Mouse (Mus musculus): Measurements from ENCODE around the gene Gm2001. TPM values are rescaled to one million over a fixed set of nuclear protein-coding genes. Genes with fewer than 3 reads are reported as not detected.

Gm2001 gene
- not detected for polyA plus RNA-seq (2015; fragmentation: Illumina TruSeq; extraction: RNeasy Lipid Tissue Mini Kit (QIAGEN cat#74804); ENCODE audit: low read depth, low replicate concordance)

GRCm38 (mm10) chr12:87842239-87842638 lies at the start of gene Gm2001:
Gene Gm2001 (minus strand): TSS chr12:87842339.

GRCm38 (mm10) chr12:87873772-87874171 lies 31.6 kb upstream of the Gm2001 start, which contains the start of gene Gm2016:
Gene Gm2016 (plus strand): TSS chr12:87874072.

GRCm38 (mm10) chr12:87816277-87816676 lies 25.9 kb downstream of the Gm2001 start, which contains the start of gene BB287469:
Gene BB287469 (plus strand): TSS chr12:87816577.

GRCm38 (mm10) chr12:87795212-87795611 lies 46.9 kb downstream of the Gm2001 start, which contains the start of gene Gm21936:
Gene Gm21936 (plus strand): TSS chr12:87795512.

Other genes starting within 250 kb of the Gm2001 start
- not detected for gene Oog1, start 239.7 kb downstream of the Gm2001 start, polyA plus RNA-seq (2015; fragmentation: Illumina TruSeq; extraction: RNeasy Lipid Tissue Mini Kit (QIAGEN cat#74804); ENCODE audit: low read depth, low replicate concordance)
- not detected for gene Gm4027, start 223.5 kb downstream of the Gm2001 start, polyA plus RNA-seq (2015; fragmentation: Illumina TruSeq; extraction: RNeasy Lipid Tissue Mini Kit (QIAGEN cat#74804); ENCODE audit: low read depth, low replicate concordance)
- not detected for gene Gm16381, start 197.7 kb downstream of the Gm2001 start, polyA plus RNA-seq (2015; fragmentation: Illumina TruSeq; extraction: RNeasy Lipid Tissue Mini Kit (QIAGEN cat#74804); ENCODE audit: low read depth, low replicate concordance)
- not detected for gene Gm21319, start 66.6 kb downstream of the Gm2001 start, polyA plus RNA-seq (2015; fragmentation: Illumina TruSeq; extraction: RNeasy Lipid Tissue Mini Kit (QIAGEN cat#74804); ENCODE audit: low read depth, low replicate concordance)
- not detected for gene Gm21936, start 46.8 kb downstream of the Gm2001 start, polyA plus RNA-seq (2015; fragmentation: Illumina TruSeq; extraction: RNeasy Lipid Tissue Mini Kit (QIAGEN cat#74804); ENCODE audit: low read depth, low replicate concordance)
- gene BB287469, start 25.8 kb downstream of the Gm2001 start, polyA plus RNA-seq (2015; fragmentation: Illumina TruSeq; extraction: RNeasy Lipid Tissue Mini Kit (QIAGEN cat#74804); ENCODE audit: low read depth, low replicate concordance) = not detected
- gene Gm2016, start 31.7 kb upstream of the Gm2001 start, polyA plus RNA-seq (2015; fragmentation: Illumina TruSeq; extraction: RNeasy Lipid Tissue Mini Kit (QIAGEN cat#74804); ENCODE audit: low read depth, low replicate concordance) = not detected
- not detected for gene Gm2022, start 53.0 kb upstream of the Gm2001 start, polyA plus RNA-seq (2015; fragmentation: Illumina TruSeq; extraction: RNeasy Lipid Tissue Mini Kit (QIAGEN cat#74804); ENCODE audit: low read depth, low replicate concordance)
- not detected for gene Gm2035, start 77.5 kb upstream of the Gm2001 start, polyA plus RNA-seq (2015; fragmentation: Illumina TruSeq; extraction: RNeasy Lipid Tissue Mini Kit (QIAGEN cat#74804); ENCODE audit: low read depth, low replicate concordance)
- not detected for gene Gm2042, start 111.7 kb upstream of the Gm2001 start, polyA plus RNA-seq (2015; fragmentation: Illumina TruSeq; extraction: RNeasy Lipid Tissue Mini Kit (QIAGEN cat#74804); ENCODE audit: low read depth, low replicate concordance)
- gene Gm2075, start 169.5 kb upstream of the Gm2001 start, polyA plus RNA-seq (2015; fragmentation: Illumina TruSeq; extraction: RNeasy Lipid Tissue Mini Kit (QIAGEN cat#74804); ENCODE audit: low read depth, low replicate concordance) = not detected
- gene Gm6803, start 176.4 kb upstream of the Gm2001 start, polyA plus RNA-seq (2015; fragmentation: Illumina TruSeq; extraction: RNeasy Lipid Tissue Mini Kit (QIAGEN cat#74804); ENCODE audit: low read depth, low replicate concordance) = not detected
- not detected for gene Gm2056, start 184.7 kb upstream of the Gm2001 start, polyA plus RNA-seq (2015; fragmentation: Illumina TruSeq; extraction: RNeasy Lipid Tissue Mini Kit (QIAGEN cat#74804); ENCODE audit: low read depth, low replicate concordance)
- not detected for gene Gm16368, start 241.4 kb upstream of the Gm2001 start, polyA plus RNA-seq (2015; fragmentation: Illumina TruSeq; extraction: RNeasy Lipid Tissue Mini Kit (QIAGEN cat#74804); ENCODE audit: low read depth, low replicate concordance)